Mouse (Mus musculus) liver, embryonic 16.5 days (tissue): ENCODE data around the gene Gm21188. TPM values are rescaled to one million over a fixed set of nuclear protein-coding genes. Genes with fewer than 3 reads are reported as not detected.
"Not testable (repeated sequence)": the region's sequence is repeated elsewhere in the genome, so short reads cannot be mapped to it uniquely, and the experiment has no call there.

Source experiments
- ATAC-seq: fragments of 200-750 bp; cut with Nextera tagmentation; 2 replicates; pipeline ENCODE4 v1.8.0; 2017; ENCODE audit warnings: low read depth, mild to moderate bottlenecking, moderate number of reproducible peaks, moderate library complexity
- H3K27ac ChIP-seq: fragments of 300-500 bp; sonication (generic); 2 replicates; pipeline ENCODE4 v1.5.1; 2014; ENCODE audit warnings: mild to moderate bottlenecking, low read length
- H3K27me3 ChIP-seq: fragments of 300-500 bp; sonication (generic); 2 replicates; pipeline ENCODE4 v1.6.1; 2014; ENCODE audit warnings: low read depth, low read length, mixed read lengths; ENCODE audit not compliant: control insufficient read depth, insufficient read depth
- H3K36me3 ChIP-seq: fragments of 300-500 bp; sonication (generic); 2 replicates; pipeline ENCODE4 v1.6.1; 2014; ENCODE audit warnings: mild to moderate bottlenecking; ENCODE audit not compliant: control insufficient read depth, insufficient read depth
- H3K4me1 ChIP-seq: fragments of 300-500 bp; sonication (generic); 2 replicates; pipeline ENCODE4 v1.6.1; 2014; ENCODE audit warnings: low read depth, low read length, mixed read lengths; ENCODE audit not compliant: control insufficient read depth
- H3K4me2 ChIP-seq: fragments of 300-500 bp; sonication (generic); 2 replicates; pipeline ENCODE4 v1.6.1; 2014; ENCODE audit warnings: low read depth, low read length, mixed read lengths
- H3K4me3 ChIP-seq: fragments of 300-500 bp; sonication (generic); 2 replicates; pipeline ENCODE4 v1.5.1; 2014; ENCODE audit warnings: low read depth, mild to moderate bottlenecking, low read length
- H3K9ac ChIP-seq: fragments of 300-500 bp; sonication (generic); 2 replicates; pipeline ENCODE4 v1.6.1; 2014; ENCODE audit warnings: low read depth, low read length
- H3K9me3 ChIP-seq: fragments of 300-500 bp; sonication (generic); replicated peaks from 2 replicates; pipeline ENCODE4 v1.6.1; 2016; ENCODE audit warnings: low read length; ENCODE audit not compliant: control insufficient read depth
- WGBS: fragments of 180-500 bp; shearing (Covaris S2); extraction: QIAGEN DNeasy Blood & Tissue Kit; methylation state at CpG from one replicate; pipeline ENCODE4 v1.1.7; 2014; ENCODE audit not compliant: insufficient replicate concordance; 5-methylcytosine and 5-hydroxymethylcytosine counted together
- polyA plus RNA-seq: library from polyadenylated mRNA; unstranded; fragments of >200 nt; fragmentation: Nextera tagmentation; extraction: Ambion mirVana; gene quantifications from 2 replicates; pipeline ENCODE4 v1.2.1, GENCODE M21; 2015

Gm21188 gene
- polyA plus RNA-seq, 1 experiment from 2014 or later = 0.50 TPM

GRCm38 (mm10) chr13:120033516-120034190 is 18.3 kb downstream of the Gm21188 start:
- H3K27ac ChIP-seq, H3K36me3 ChIP-seq, ATAC-seq, H3K4me3 ChIP-seq, H3K4me1 ChIP-seq, H3K9me3 ChIP-seq, H3K9ac ChIP-seq, H3K4me2 ChIP-seq: not testable (repeated sequence)
- H3K27me3 ChIP-seq = peaks cover 11% of the 10 kb centered on the region
- WGBS = 3% methylated on average over 16 of the region's 19 CpGs

DNA sequence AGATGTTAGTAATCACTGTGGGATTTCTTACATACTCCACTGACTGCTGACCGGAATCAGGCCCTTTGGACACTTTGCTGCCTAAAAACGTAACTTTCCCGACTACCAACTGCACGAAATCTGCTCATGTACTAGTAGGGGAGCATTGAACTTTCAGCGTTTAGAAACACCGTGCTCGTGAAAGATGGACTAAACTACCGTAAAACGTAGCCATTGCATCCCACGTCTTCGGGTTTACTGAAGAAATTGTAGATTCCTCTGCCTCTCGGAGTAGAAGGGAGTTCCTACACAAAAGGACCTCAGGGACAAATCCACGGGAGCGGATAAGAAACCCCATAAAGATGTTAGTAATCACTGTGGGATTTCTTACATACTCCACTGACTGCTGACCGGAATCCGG is 20.3 kb downstream of the Gm21188 start:
- not testable (repeated sequence) for H3K4me1 ChIP-seq, H3K9me3 ChIP-seq, H3K27me3 ChIP-seq, H3K4me3 ChIP-seq, H3K4me2 ChIP-seq, ATAC-seq, H3K27ac ChIP-seq, H3K9ac ChIP-seq, H3K36me3 ChIP-seq
- WGBS = 3% methylated on average over 11 of the region's 16 CpGs

DNA sequence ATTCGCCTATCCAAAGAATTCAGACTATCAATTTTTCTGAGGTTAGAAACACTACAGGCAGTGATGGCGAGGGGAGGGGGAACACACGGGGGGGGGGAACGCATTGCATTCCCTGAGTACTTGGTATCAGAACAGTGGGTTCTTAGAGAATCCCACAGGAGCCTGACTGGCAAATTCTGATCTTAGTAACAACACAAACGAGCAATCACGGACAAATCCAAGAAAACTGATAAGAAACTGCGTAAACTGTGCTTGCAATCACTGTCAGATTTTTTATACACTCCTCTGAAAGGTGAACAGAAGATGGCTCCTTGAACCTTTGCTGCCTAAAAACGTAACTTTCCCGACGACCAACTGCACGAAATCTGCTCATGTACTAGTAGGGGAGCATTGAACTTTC is 24.6 kb downstream of the Gm21188 start:
- not testable (repeated sequence) for ATAC-seq, H3K36me3 ChIP-seq, H3K27me3 ChIP-seq, H3K27ac ChIP-seq, H3K9me3 ChIP-seq, H3K4me1 ChIP-seq, H3K9ac ChIP-seq, H3K4me3 ChIP-seq, H3K4me2 ChIP-seq
- 0% methylated on average over 10 of the region's 11 CpGs for WGBS

- not testable (repeated sequence) for ATAC-seq, H3K4me1 ChIP-seq, H3K27me3 ChIP-seq, H3K36me3 ChIP-seq, H3K9ac ChIP-seq, H3K4me2 ChIP-seq, H3K9me3 ChIP-seq, H3K27ac ChIP-seq, H3K4me3 ChIP-seq
- WGBS = 0% methylated on average over 2 of the region's 17 CpGs
These were observed 25.1 kb downstream of the Gm21188 start, which contains the start of gene Gm36079 for GRCm38 (mm10) chr13:120026911-120027310. Gm36079 (minus strand) TSS chr13:120027011.

GRCm38 (mm10) chr13:120026373-120026772 is 25.6 kb downstream of the Gm21188 start:
- not testable (repeated sequence) for ATAC-seq, H3K36me3 ChIP-seq, H3K9me3 ChIP-seq, H3K27me3 ChIP-seq, H3K4me1 ChIP-seq, H3K27ac ChIP-seq, H3K4me2 ChIP-seq, H3K9ac ChIP-seq, H3K4me3 ChIP-seq
- WGBS = 0% methylated on average over 3 of the region's 13 CpGs

DNA sequence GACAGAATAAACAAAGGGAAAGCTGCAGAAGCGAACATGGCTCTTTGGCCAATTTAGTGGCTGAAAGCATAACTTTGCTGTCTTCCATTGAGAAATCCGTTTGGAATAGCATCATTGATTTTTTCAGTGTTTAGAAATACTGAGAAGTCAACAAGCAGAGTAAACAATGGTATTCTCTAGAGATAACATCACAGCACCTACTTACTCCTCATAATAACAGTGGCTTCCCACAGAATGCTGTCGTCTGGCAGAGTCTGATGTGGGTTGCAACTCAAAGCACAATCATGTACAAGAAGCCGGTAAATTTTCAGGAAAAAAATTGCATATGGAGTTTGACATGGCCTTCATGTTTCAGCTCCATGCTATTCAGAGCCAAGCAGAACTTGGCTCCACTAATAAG is 26.4 kb downstream of the Gm21188 start:
- H3K27ac ChIP-seq, H3K4me3 ChIP-seq, H3K9me3 ChIP-seq, H3K4me2 ChIP-seq, H3K27me3 ChIP-seq, H3K9ac ChIP-seq, ATAC-seq, H3K36me3 ChIP-seq, H3K4me1 ChIP-seq: not testable (repeated sequence)
- 10% methylated on average over 4 of the region's 4 CpGs for WGBS

- not testable (repeated sequence) for H3K27me3 ChIP-seq, H3K27ac ChIP-seq, H3K4me2 ChIP-seq, H3K9ac ChIP-seq, ATAC-seq, H3K36me3 ChIP-seq, H3K4me3 ChIP-seq, H3K4me1 ChIP-seq, H3K9me3 ChIP-seq
- WGBS = 2% methylated on average over 19 of the region's 21 CpGs
These were observed 27.0 kb downstream of the Gm21188 start for GRCm38 (mm10) chr13:120025004-120025403.

DNA sequence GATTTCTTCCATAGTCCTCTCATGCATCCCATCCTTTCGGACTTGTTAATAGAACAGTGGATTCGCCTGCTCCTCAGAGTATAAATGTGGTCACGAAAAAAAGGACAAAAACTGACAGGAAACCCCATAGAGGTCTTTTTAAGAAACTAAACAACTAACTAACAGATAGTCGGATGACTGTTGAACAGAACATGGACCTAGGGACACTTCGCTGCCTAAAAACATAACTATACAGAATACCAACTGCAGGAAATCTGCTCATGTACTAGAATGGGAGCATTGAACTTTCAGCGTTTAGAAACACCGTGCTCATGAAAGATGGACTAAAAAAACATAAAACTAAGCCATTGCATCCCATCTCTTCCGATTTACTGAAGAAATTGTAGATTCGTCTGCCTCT is 27.4 kb downstream of the Gm21188 start:
- H3K4me2 ChIP-seq, H3K9me3 ChIP-seq, H3K9ac ChIP-seq, H3K4me1 ChIP-seq, H3K27me3 ChIP-seq, H3K4me3 ChIP-seq, ATAC-seq, H3K27ac ChIP-seq, H3K36me3 ChIP-seq: not testable (repeated sequence)
- 11% methylated on average over 9 of the region's 9 CpGs for WGBS

GRCm38 (mm10) chr13:120021477-120021876 is 30.5 kb downstream of the Gm21188 start:
- H3K9me3 ChIP-seq, H3K4me2 ChIP-seq, H3K4me3 ChIP-seq, H3K4me1 ChIP-seq, ATAC-seq, H3K9ac ChIP-seq, H3K27me3 ChIP-seq, H3K27ac ChIP-seq, H3K36me3 ChIP-seq: not testable (repeated sequence)
- WGBS = no CpG with 5 or more reads among the region's 1 CpGs
